Comparison of ENCODE assay signal across 8 mouse cellular contexts in genomic region chr1:36473211-36473780, GRCm38 (mm10). TPM values are rescaled to one million over a fixed set of nuclear protein-coding genes. Genes with fewer than 3 reads are reported as not detected.
A peak's percentile ranks its signal among the peaks of the same experiment; 100 is the strongest.
DNase-seq lines count a peak whose midpoint lies in the region; ATAC-seq and TF ChIP-seq lines count a peak whose summit lies in the region.

No protein-coding gene starts in this region.

- H3K36me3 ChIP-seq in heart, embryonic 11.5 days (ENCODE audit: control insufficient read depth, insufficient read depth, low read length): no peaks in the 10 kb centered on the region
- H3K36me3 ChIP-seq in C2C12 (ENCODE audit: control insufficient read depth, insufficient read depth): no peaks in the 10 kb centered on the region
- H3K36me3 ChIP-seq in forebrain, embryonic 16.5 days (ENCODE audit: control insufficient read depth, insufficient read depth): no peaks in the 10 kb centered on the region
- no peaks in the 10 kb centered on the region for H3K36me3 ChIP-seq in liver, postnatal 0 days (replicated peaks; ENCODE audit: insufficient read depth, low read length)

- no peaks in the 10 kb centered on the region for H3K27me3 ChIP-seq in heart, embryonic 11.5 days (ENCODE audit: control insufficient read depth, insufficient read depth, low read length)
- no peaks in the 10 kb centered on the region for H3K27me3 ChIP-seq in C2C12 (ENCODE audit: control insufficient read depth, insufficient read depth, insufficient read length)
- no peaks in the 10 kb centered on the region for H3K27me3 ChIP-seq in forebrain, embryonic 16.5 days (replicated peaks; ENCODE audit: control insufficient read depth, insufficient read depth, low read length)
- peaks cover 8% of the 10 kb centered on the region; the same call in 1 of the 2 replicates for H3K27me3 ChIP-seq in liver, postnatal 0 days (ENCODE audit: insufficient read depth, low read length)

- H3K79me2 ChIP-seq in C2C12 (ENCODE audit: control insufficient read depth, insufficient read depth): peaks cover 64% of the 10 kb centered on the region

- DNase-seq in heart, postnatal 14 days: no peak
- DNase-seq in liver, postnatal 0 days: no peak
- DNase-seq in adrenal gland, postnatal 36 days: no peak
- no peak for DNase-seq in right cerebral cortex, postnatal 4 days
- no peak for DNase-seq in urinary bladder, postnatal 4 days (ENCODE audit: low spot score in 2 of 2)

- peaks cover 24% of the 10 kb centered on the region for H3K4me1 ChIP-seq in heart, embryonic 11.5 days (ENCODE audit: control insufficient read depth, insufficient read depth, low read length)
- peaks cover 47% of the 10 kb centered on the region for H3K4me1 ChIP-seq in forebrain, embryonic 16.5 days (replicated peaks; ENCODE audit: control insufficient read depth, insufficient read depth, low read length)
- peaks cover 64% of the 10 kb centered on the region for H3K4me1 ChIP-seq in liver, postnatal 0 days (ENCODE audit: insufficient read depth)

- no peak overlapping the region for H3K27ac ChIP-seq in heart, embryonic 11.5 days (ENCODE audit: low read depth, low read length)
- H3K27ac ChIP-seq in forebrain, embryonic 16.5 days (ENCODE audit: low read length): no peak overlapping the region
- H3K27ac ChIP-seq in liver, postnatal 0 days (ENCODE audit: low read depth): no peak overlapping the region

- no peak for TF ChIP-seq EP300 in liver, postnatal 0 days (IDR thresholded peaks at IDR 0.05; ENCODE audit: low read depth)

- H3ac ChIP-seq in C2C12 (ENCODE audit: control insufficient read depth, insufficient read length, low read depth): no peak overlapping the region

- H3K4me3 ChIP-seq in heart, embryonic 11.5 days (ENCODE audit: low read depth, low read length): 0 out of 2 replicates have a peak overlapping the region, but pooled peaks have one; percentile 4
- H3K4me3 ChIP-seq in C2C12 (ENCODE audit: insufficient read depth, poor library complexity, severe bottlenecking): peak overlapping the region; percentile 14
- no peak overlapping the region for H3K4me3 ChIP-seq in forebrain, embryonic 16.5 days (replicated peaks; ENCODE audit: low read length)
- H3K4me3 ChIP-seq in liver, postnatal 0 days (ENCODE audit: low read depth, low read length): peak overlapping the region; percentile 3; the same call in 1 of the 2 replicates

- H3K79me3 ChIP-seq in C2C12 (ENCODE audit: low read depth): peaks cover 26% of the 10 kb centered on the region

- no peaks in the 10 kb centered on the region for H3K9me3 ChIP-seq in heart, embryonic 11.5 days (replicated peaks; ENCODE audit: control insufficient read depth, low read length)
- no peaks in the 10 kb centered on the region for H3K9me3 ChIP-seq in forebrain, embryonic 16.5 days (ENCODE audit: control insufficient read depth, low read length)
- H3K9me3 ChIP-seq in liver, postnatal 0 days (ENCODE audit: low read length): no peaks in the 10 kb centered on the region

- ATAC-seq in heart, embryonic 11.5 days (replicated peaks; ENCODE audit: insufficient number of reproducible peaks, low FRiP score, low TSS enrichment): no peak
- ATAC-seq in forebrain, embryonic 16.5 days: no peak
- ATAC-seq in liver, postnatal 0 days: no peak

- 65% methylated on average over 10 of the region's 10 CpGs for WGBS in heart, embryonic 11.5 days (ENCODE audit: insufficient replicate concordance)
- WGBS in forebrain, embryonic 16.5 days: 78% methylated on average over 10 of the region's 10 CpGs
- WGBS in liver, postnatal 0 days (ENCODE audit: insufficient replicate concordance): 51% methylated on average over 10 of the region's 10 CpGs

- H3K9ac ChIP-seq in heart, embryonic 11.5 days (ENCODE audit: low read depth, low read length): no peak overlapping the region
- H3K9ac ChIP-seq in forebrain, embryonic 16.5 days (replicated peaks; ENCODE audit: low read depth, low read length): no peak overlapping the region
- H3K9ac ChIP-seq in liver, postnatal 0 days (replicated peaks): no peak overlapping the region

- intact Hi-C loops in heart, postnatal 14 days (cut with DNase I): loop anchor here (2.0 kb wide), 1 partner anchor 104 kb away; the partner anchor contains the start of gene Kansl3

- H3K4me2 ChIP-seq in heart, embryonic 11.5 days: peak overlapping the region; percentile 89
- H3K4me2 ChIP-seq in forebrain, embryonic 16.5 days (ENCODE audit: low read length): peak overlapping the region; percentile 23
- peak overlapping the region; percentile 96 for H3K4me2 ChIP-seq in liver, postnatal 0 days (ENCODE audit: low read depth, low read length)

- TF ChIP-seq CTCF in C2C12 (IDR thresholded peaks at IDR 0.05; ENCODE audit: control insufficient read depth, insufficient read depth, insufficient read length): no peak
- no peak for TF ChIP-seq CTCF in liver, postnatal 0 days (IDR thresholded peaks at IDR 0.05; ENCODE audit: low read depth)

TF ChIP-seq in C2C12, 6 proteins besides CTCF, POLR2A, EP300 and RAD21:
- TF ChIP-seq FOSL1 (IDR thresholded peaks at IDR 0.05; ENCODE audit: insufficient read depth, low read length, poor library complexity, severe bottlenecking) (no peak), CEBPB (IDR thresholded peaks at IDR 0.05; ENCODE audit: low read depth) (no peak), MYOD1 (IDR thresholded peaks at IDR 0.05; ENCODE audit: control insufficient read depth, insufficient read length, low read depth) (no peak), MAX (IDR thresholded peaks at IDR 0.05) (no peak), MYOG (IDR thresholded peaks at IDR 0.05; ENCODE audit: control insufficient read depth, extremely low read depth, insufficient read length) (no peak), USF1 (IDR thresholded peaks at IDR 0.05; ENCODE audit: low read depth) (no peak)
TF ChIP-seq in C2C12: peak in this region for 0.

RNA-seq across cellular contexts. Expression of gene Cnnm4, which starts 1.9 kb away (rescaled TPM):
- 6.6 and 6.9 TPM in 2 replicates for polyA plus RNA-seq in heart, embryonic 11.5 days (2014; fragmentation: Nextera tagmentation; extraction: Ambion mirVana)
- 1 to 10 TPM; 3.4 to 4.1 TPM for total RNA-seq in heart, postnatal 14 days (2021)
- polyA plus RNA-seq in C2C12 (2012; fragmentation: generic; extraction: Trizol): 6.2 TPM
- polyA plus RNA-seq in forebrain, embryonic 16.5 days (2015; fragmentation: Nextera tagmentation; extraction: Ambion mirVana): 9.7 and 11.0 TPM in 2 replicates
- 2.1 and 2.2 TPM in 2 replicates for polyA plus RNA-seq in liver, postnatal 0 days (2015; fragmentation: Nextera tagmentation; extraction: Ambion mirVana)
- total RNA-seq in adrenal gland, postnatal 36 days (2021): 1 to 10 TPM; 3.9 to 4.9 TPM

RNA-seq across cellular contexts. Expression of gene Lman2l, which starts 28.2 kb away (rescaled TPM):
- 31.3 and 31.4 TPM in 2 replicates for polyA plus RNA-seq in heart, embryonic 11.5 days (2014; fragmentation: Nextera tagmentation; extraction: Ambion mirVana)
- 10 to 100 TPM; 19.9 to 20.8 TPM for total RNA-seq in heart, postnatal 14 days (2021)
- 14.3 TPM for polyA plus RNA-seq in C2C12 (2012; fragmentation: generic; extraction: Trizol)
- polyA plus RNA-seq in forebrain, embryonic 16.5 days (2015; fragmentation: Nextera tagmentation; extraction: Ambion mirVana): 62.8 and 67.6 TPM in 2 replicates
- polyA plus RNA-seq in liver, postnatal 0 days (2015; fragmentation: Nextera tagmentation; extraction: Ambion mirVana): 9.0 and 9.9 TPM in 2 replicates
- 10 to 100 TPM; 36.4 to 52.2 TPM for total RNA-seq in adrenal gland, postnatal 36 days (2021)

RNA-seq across cellular contexts. Expression of gene Cnnm3, which starts 38.4 kb away (rescaled TPM):
- polyA plus RNA-seq in heart, embryonic 11.5 days (2014; fragmentation: Nextera tagmentation; extraction: Ambion mirVana): 2.5 and 3.9 TPM in 2 replicates
- 10 to 100 TPM; 12.9 to 15.6 TPM for total RNA-seq in heart, postnatal 14 days (2021)
- polyA plus RNA-seq in C2C12 (2012; fragmentation: generic; extraction: Trizol): 6.5 TPM
- polyA plus RNA-seq in forebrain, embryonic 16.5 days (2015; fragmentation: Nextera tagmentation; extraction: Ambion mirVana): 4.8 and 5.8 TPM in 2 replicates
- 0.92 and 1.1 TPM in 2 replicates for polyA plus RNA-seq in liver, postnatal 0 days (2015; fragmentation: Nextera tagmentation; extraction: Ambion mirVana)
- 10 to 100 TPM; 21.5 to 34.2 TPM for total RNA-seq in adrenal gland, postnatal 36 days (2021)

Comparison
In these comparisons a context has a peak if more than half of its experiments do, and no peak if none do; other contexts are left out.
1. H3K4me2 ChIP-seq: peak in every context shown above with its lines; median percentile 96 in liver, postnatal 0 days; 89 in heart, embryonic 11.5 days; 23 in forebrain, embryonic 16.5 days.